ENCODE assay signal across 13 mouse cellular contexts in the genomic region with DNA sequence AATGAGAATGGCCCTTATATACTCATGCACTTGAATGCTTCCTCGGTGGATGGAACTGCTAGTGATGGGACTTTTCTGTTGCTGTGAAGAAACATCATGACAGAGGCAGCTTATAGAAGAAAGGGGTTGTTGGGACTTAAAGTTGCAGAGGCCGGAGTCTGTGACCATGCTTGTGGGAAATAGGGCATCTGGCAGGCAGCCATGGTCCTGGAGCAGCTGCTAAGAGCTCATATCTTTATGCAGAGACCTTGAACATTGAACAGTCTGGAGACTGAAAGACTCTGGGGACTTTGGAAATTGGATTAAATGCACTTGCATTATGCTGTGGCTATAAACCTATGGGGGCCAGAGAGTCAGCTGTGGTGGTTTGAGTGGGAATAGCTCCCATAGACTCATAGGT.
DNase-seq lines count a peak whose midpoint lies in the region; ATAC-seq and TF ChIP-seq lines count a peak whose summit lies in the region.
"Had no signal": no experiment of that assay in that cellular context is flagged by ENCODE, and none has a peak within 500 bp of the region (broad histone marks: within the 10 kb centered on the region; RNA-seq: fewer than 3 reads in every experiment).

No protein-coding gene starts in this region.

- H3K4me3 ChIP-seq in stomach, embryonic 15.5 days (replicated peaks), result no peak overlapping the region
- H3K4me3 ChIP-seq in stomach, postnatal 0 days (ENCODE audit: low read depth, low read length), result no peak overlapping the region
- H3K4me3 ChIP-seq in intestine, postnatal 0 days (ENCODE audit: low read depth, low read length), result no peak overlapping the region
- no peak overlapping the region for H3K4me3 ChIP-seq in neural tube, embryonic 15.5 days (replicated peaks)
- H3K4me3 ChIP-seq: limb, embryonic 13.5 days; lung, embryonic 15.5 days had no signal

- 0 out of 2 replicates have a peak, but pooled peaks have one; percentile 27 for ATAC-seq in stomach, embryonic 15.5 days (ENCODE audit: insufficient read depth, low FRiP score, low read depth)
- no peak for ATAC-seq in stomach, postnatal 0 days (ENCODE audit: low FRiP score, low TSS enrichment)
- peak; percentile 59; the same call in 1 of the 2 replicates for ATAC-seq in intestine, postnatal 0 days
- ATAC-seq in neural tube, embryonic 15.5 days (ENCODE audit: low FRiP score), result no peak
- ATAC-seq: forebrain, postnatal 0 days had no signal

- H3K9me3 ChIP-seq in stomach, embryonic 15.5 days, result no peaks in the 10 kb centered on the region
- no peaks in the 10 kb centered on the region for H3K9me3 ChIP-seq in stomach, postnatal 0 days (ENCODE audit: control insufficient read depth, low read length)
- no peaks in the 10 kb centered on the region for H3K9me3 ChIP-seq in intestine, postnatal 0 days (ENCODE audit: control insufficient read depth)
- no peaks in the 10 kb centered on the region for H3K9me3 ChIP-seq in neural tube, embryonic 15.5 days (replicated peaks)
- H3K9me3 ChIP-seq: limb, embryonic 13.5 days; lung, embryonic 15.5 days had no signal

- no peak overlapping the region for H3K4me2 ChIP-seq in stomach, embryonic 15.5 days
- H3K4me2 ChIP-seq in stomach, postnatal 0 days (replicated peaks; ENCODE audit: low read depth), result no peak overlapping the region
- H3K4me2 ChIP-seq in intestine, postnatal 0 days (replicated peaks; ENCODE audit: low read depth), result no peak overlapping the region
- H3K4me2 ChIP-seq in neural tube, embryonic 15.5 days, result no peak overlapping the region
- H3K4me2 ChIP-seq: limb, embryonic 13.5 days; lung, embryonic 15.5 days had no signal

- no peak overlapping the region for H3K27ac ChIP-seq in stomach, embryonic 15.5 days
- no peak overlapping the region for H3K27ac ChIP-seq in stomach, postnatal 0 days (replicated peaks)
- no peak overlapping the region for H3K27ac ChIP-seq in intestine, postnatal 0 days (ENCODE audit: low read depth, low read length)
- H3K27ac ChIP-seq in neural tube, embryonic 15.5 days (replicated peaks), result no peak overlapping the region
- H3K27ac ChIP-seq: limb, embryonic 13.5 days; lung, embryonic 15.5 days had no signal

- no peaks in the 10 kb centered on the region for H3K4me1 ChIP-seq in stomach, embryonic 15.5 days
- no peaks in the 10 kb centered on the region for H3K4me1 ChIP-seq in stomach, postnatal 0 days (replicated peaks; ENCODE audit: control insufficient read depth, insufficient read depth)
- no peaks in the 10 kb centered on the region for H3K4me1 ChIP-seq in intestine, postnatal 0 days (replicated peaks; ENCODE audit: control insufficient read depth, insufficient read depth, low read length)
- H3K4me1 ChIP-seq in neural tube, embryonic 15.5 days, result no peaks in the 10 kb centered on the region

- no peaks in the 10 kb centered on the region for H3K27me3 ChIP-seq in stomach, embryonic 15.5 days (replicated peaks)
- no peaks in the 10 kb centered on the region for H3K27me3 ChIP-seq in stomach, postnatal 0 days (ENCODE audit: control insufficient read depth, insufficient read depth, low read length)
- no peaks in the 10 kb centered on the region for H3K27me3 ChIP-seq in intestine, postnatal 0 days (replicated peaks; ENCODE audit: control insufficient read depth, insufficient read depth, low read length)
- H3K27me3 ChIP-seq in neural tube, embryonic 15.5 days (replicated peaks), result no peaks in the 10 kb centered on the region
- H3K27me3 ChIP-seq: limb, embryonic 13.5 days; lung, embryonic 15.5 days had no signal

- H3K36me3 ChIP-seq in stomach, embryonic 15.5 days, result no peaks in the 10 kb centered on the region
- no peaks in the 10 kb centered on the region for H3K36me3 ChIP-seq in stomach, postnatal 0 days (ENCODE audit: control insufficient read depth, insufficient read depth, low read length)
- H3K36me3 ChIP-seq in intestine, postnatal 0 days (ENCODE audit: control insufficient read depth, insufficient read depth), result no peaks in the 10 kb centered on the region
- H3K36me3 ChIP-seq in neural tube, embryonic 15.5 days, result no peaks in the 10 kb centered on the region
- H3K36me3 ChIP-seq: limb, embryonic 13.5 days; lung, embryonic 15.5 days had no signal

- 83% methylated on average over 2 of the region's 2 CpGs for WGBS in stomach, embryonic 15.5 days
- 71% methylated on average over 2 of the region's 2 CpGs for whole genome bisulfite sequencing in stomach, postnatal 0 days
- WGBS in intestine, postnatal 0 days, result 65% methylated on average over 2 of the region's 2 CpGs
- 37% methylated on average over 2 of the region's 2 CpGs for WGBS in neural tube, embryonic 15.5 days

- DNase-seq in gastrocnemius, postnatal 10 days, result peak; percentile 21
- DNase-seq in gastrocnemius, adult 8-10 months (ENCODE audit: low spot score in 2 of 2), result no peak
- peak; percentile 21 to 37 for DNase-seq in kidney, postnatal 4 days
- DNase-seq in kidney, adult 18-20 months, result no peak
- no peak for DNase-seq in stomach, postnatal 0 days (ENCODE audit: low spot score)
- DNase-seq: B cell, adult 2 months; cerebellum, adult 9-11 months; forebrain, postnatal 0 days had no signal

- TF ChIP-seq EP300 in stomach, postnatal 0 days (optimal IDR thresholded peaks at IDR 0.05), result no peak

- no peak for TF ChIP-seq CTCF in stomach, postnatal 0 days (IDR thresholded peaks at IDR 0.05; ENCODE audit: low read depth)
- TF ChIP-seq CTCF in intestine, postnatal 0 days (IDR thresholded peaks at IDR 0.05; ENCODE audit: low read depth), result no peak

- no peak overlapping the region for H3K9ac ChIP-seq in stomach, embryonic 15.5 days
- no peak overlapping the region for H3K9ac ChIP-seq in stomach, postnatal 0 days (ENCODE audit: low read length)
- no peak overlapping the region for H3K9ac ChIP-seq in intestine, postnatal 0 days (ENCODE audit: low read depth, low read length)
- H3K9ac ChIP-seq in neural tube, embryonic 15.5 days (replicated peaks), result no peak overlapping the region
- H3K9ac ChIP-seq: forebrain, postnatal 0 days; limb, embryonic 13.5 days; lung, embryonic 15.5 days had no signal

Comparison
In these comparisons a context has a peak if more than half of its experiments do, and no peak if none do; other contexts are left out.
1. DNase-seq: peak in gastrocnemius, postnatal 10 days (single experiment) and kidney, postnatal 4 days (2 of 2); none in gastrocnemius, adult 8-10 months (0 of 2), kidney, adult 18-20 months (single experiment) and stomach, postnatal 0 days (single experiment).
2. ATAC-seq: peak in stomach, embryonic 15.5 days (single experiment) and intestine, postnatal 0 days (single experiment); none in stomach, postnatal 0 days (single experiment) and neural tube, embryonic 15.5 days (single experiment).